Mouse (Mus musculus): ENCODE data around the gene Tgfb3. TPM values are rescaled to one million over a fixed set of nuclear protein-coding genes. Genes with fewer than 3 reads are reported as not detected.
A peak's percentile ranks its signal among the peaks of the same experiment; 100 is the strongest.

Gene Tgfb3
- total RNA-seq, 2 experiments from 2014 or later, result 15.4 to 16.0 TPM

DNA sequence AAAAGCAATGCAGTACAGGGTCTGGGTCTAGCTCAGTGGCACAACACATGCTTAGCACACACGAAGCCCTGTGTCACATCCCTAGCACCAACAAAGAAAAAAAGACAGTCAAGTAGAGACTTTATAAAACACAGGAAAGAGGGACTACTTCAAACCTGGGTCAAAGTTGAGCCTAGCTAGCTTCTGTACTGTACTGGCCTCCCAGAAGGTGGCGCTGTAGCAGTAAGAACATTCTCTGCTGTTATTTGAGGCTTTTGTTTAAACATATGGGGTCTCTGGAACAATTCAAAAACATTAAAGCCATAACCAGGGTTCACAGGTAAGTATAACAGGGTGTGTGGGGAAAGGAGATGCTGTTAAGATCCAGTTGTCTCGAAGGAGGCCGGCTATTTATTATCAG, 54.4 kb downstream of the Tgfb3 start:
- DNase-seq (ENCODE audit: extremely low spot score in 1 of 2, low spot score in 2 of 2), result no peak
- TF ChIP-seq CTCF (IDR thresholded peaks at IDR 0.05), result peak; percentile 71
- intact Hi-C loops (cut with DNase I), result loop anchor here (1.0 kb wide), 1 partner anchor 55 kb away; the partner anchor contains the start of gene Tgfb3

DNA sequence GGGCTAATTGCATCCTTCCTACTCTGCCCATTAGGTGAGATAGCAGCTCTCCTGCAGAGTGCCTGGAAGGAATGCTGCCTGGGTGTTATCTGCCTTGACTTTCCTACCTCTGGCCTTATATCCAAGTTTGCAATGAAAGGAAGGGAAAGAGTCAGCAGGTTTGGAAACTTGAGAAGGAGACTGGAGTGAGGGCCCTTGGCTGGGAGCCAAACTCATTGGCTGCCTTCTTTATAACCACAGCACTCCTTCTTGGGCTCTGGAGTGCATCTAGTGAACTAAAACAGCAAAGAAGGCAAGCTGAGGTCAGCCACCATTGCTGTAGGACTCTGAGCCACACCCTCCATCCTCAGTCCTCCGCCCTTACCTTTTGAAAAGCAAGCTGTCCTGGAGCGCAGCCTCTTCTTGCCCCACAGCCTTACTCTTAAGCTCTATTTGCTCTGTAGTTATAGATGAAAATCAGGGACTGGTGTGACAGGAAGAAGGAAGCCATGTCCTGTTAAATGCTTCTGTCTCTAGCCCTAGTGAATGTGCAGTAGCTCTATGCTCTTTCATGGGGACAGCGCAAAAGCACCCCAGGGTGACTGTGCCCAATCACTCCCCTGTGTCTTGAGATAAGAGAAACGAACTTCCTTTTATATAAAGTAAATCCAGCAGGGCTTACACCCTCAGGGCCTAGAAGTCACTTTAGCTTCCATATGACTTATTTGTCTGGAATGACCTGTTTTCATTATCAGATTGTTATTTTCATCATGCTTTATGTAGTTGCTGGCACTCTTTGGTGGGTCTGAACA, 55.6 kb downstream of the Tgfb3 start:
- Histone ChIP-seq H3K4me3 (no peak overlapping the region), H3K27ac (no peak overlapping the region)
- intact Hi-C loops (cut with DNase I), result no loop called here
- no peak for DNase-seq (ENCODE audit: extremely low spot score in 1 of 2, low spot score in 2 of 2)
- no peak for TF ChIP-seq CTCF (IDR thresholded peaks at IDR 0.05)

More for the DNA sequence above, 54.4 kb downstream of the Tgfb3 start:
- Histone ChIP-seq H3K4me3 (no peak overlapping the region), H3K27ac (no peak overlapping the region)

DNA sequence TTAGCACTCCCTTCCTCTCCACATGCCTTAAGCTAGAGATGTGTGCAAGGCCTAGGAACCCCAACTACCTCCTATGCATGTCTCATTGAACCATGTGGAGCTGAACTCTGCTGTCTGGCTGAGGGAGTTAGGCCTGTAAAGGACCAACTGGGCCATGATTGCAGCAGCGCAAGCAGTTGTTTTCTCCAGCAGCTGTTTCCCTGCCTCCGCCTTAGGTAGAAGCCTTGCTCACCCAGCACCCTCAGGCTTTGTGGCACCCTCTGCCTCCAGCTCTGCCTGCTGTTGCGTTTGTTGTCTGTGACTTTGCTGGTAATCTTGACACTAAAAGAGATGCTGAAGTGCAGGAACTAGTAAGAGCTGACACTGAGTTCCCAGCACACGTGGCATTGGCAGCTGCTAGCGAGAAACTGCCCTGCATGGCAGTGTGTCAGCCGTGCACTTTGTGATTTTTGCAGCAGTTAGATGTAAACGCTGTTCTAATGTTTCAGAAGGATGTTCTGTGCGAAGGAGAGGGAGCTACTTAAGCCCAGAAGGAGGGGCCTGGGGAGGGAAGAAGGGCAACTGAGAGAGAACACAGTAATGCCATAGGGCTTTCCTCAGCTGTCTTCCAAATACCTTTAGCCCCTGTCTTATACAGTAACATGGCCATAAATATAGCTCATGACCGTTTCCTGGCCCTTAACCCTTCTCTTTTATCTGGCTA, 56.4 kb downstream of the Tgfb3 start:
- Histone ChIP-seq H3K27ac (no peak overlapping the region), H3K4me3 (no peak overlapping the region)
- no peak for DNase-seq (ENCODE audit: extremely low spot score in 1 of 2, low spot score in 2 of 2)
- intact Hi-C loops (cut with DNase I), result no loop called here
- TF ChIP-seq CTCF (IDR thresholded peaks at IDR 0.05), result no peak

GRCm38 (mm10) chr12:86021583-86021982, 57.3 kb downstream of the Tgfb3 start:
- Histone ChIP-seq H3K4me3 (no peak overlapping the region), H3K27ac (no peak overlapping the region)
- intact Hi-C loops (cut with DNase I), result no loop called here
- no peak for TF ChIP-seq CTCF (IDR thresholded peaks at IDR 0.05)
- DNase-seq (ENCODE audit: extremely low spot score in 1 of 2, low spot score in 2 of 2), result no peak

DNA sequence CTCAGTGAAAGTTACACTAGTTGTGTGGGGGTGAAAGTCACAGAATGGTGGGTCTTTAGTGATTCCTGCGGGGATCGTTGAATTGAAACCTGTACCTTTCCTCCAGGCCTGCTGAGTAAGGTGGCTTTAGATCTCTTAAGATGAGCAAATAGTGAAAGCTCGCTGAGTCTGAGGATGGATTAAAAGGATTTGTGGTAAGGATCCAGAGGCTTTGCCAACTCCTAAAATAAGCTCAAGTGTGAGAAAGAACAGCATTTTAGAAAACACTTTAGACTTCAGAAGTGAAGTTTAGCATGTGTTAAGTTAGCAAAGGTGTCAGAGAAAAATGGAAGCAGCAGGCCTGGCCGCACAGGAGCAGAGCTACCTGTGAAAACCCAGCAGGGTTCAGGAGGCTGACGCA, 61.5 kb downstream of the Tgfb3 start:
- H3K27ac ChIP-seq, result 0 out of 2 replicates have a peak overlapping the region, but pooled peaks have one; percentile 38
- H3K4me3 ChIP-seq, result no peak overlapping the region
- no peak for DNase-seq (ENCODE audit: extremely low spot score in 1 of 2, low spot score in 2 of 2)
- TF ChIP-seq CTCF (IDR thresholded peaks at IDR 0.05), result no peak
- intact Hi-C loops (cut with DNase I), result no loop called here

- Histone ChIP-seq H3K4me3 (no peak overlapping the region), H3K27ac (no peak overlapping the region)
- DNase-seq (ENCODE audit: extremely low spot score in 1 of 2, low spot score in 2 of 2), result no peak
- no peak for TF ChIP-seq CTCF (IDR thresholded peaks at IDR 0.05)
- intact Hi-C loops (cut with DNase I), result no loop called here
These were observed 63.7 kb downstream of the Tgfb3 start for GRCm38 (mm10) chr12:86015114-86015513.

GRCm38 (mm10) chr12:86014621-86015020, 64.2 kb downstream of the Tgfb3 start:
- no peak overlapping the region for H3K4me3 ChIP-seq
- no peak for TF ChIP-seq CTCF (IDR thresholded peaks at IDR 0.05)
- intact Hi-C loops (cut with DNase I), result no loop called here
- H3K27ac ChIP-seq, result no peak overlapping the region
- no peak for DNase-seq (ENCODE audit: extremely low spot score in 1 of 2, low spot score in 2 of 2)

DNA sequence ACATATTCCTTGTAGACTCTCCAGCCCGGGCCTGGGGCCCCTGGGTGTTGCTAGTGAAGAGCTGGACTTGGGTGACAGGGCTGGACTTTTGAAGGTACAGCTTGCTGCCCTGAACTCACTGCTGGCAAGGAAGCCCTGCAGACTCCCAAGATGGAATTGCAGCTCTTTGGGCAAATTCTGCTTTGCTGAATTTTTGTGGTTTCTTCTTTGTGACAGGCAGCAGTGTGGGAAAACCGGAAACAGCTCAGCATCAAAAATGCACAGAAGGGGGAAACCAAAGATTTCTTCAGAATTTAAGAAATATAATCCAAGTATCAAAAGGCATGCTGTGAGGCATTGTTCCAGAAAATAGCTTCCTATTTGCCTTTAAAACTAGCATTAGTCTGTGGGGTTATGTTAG, 64.7 kb downstream of the Tgfb3 start:
- Histone ChIP-seq H3K27ac (no peak overlapping the region), H3K4me3 (no peak overlapping the region)
- no peak for TF ChIP-seq CTCF (IDR thresholded peaks at IDR 0.05)
- intact Hi-C loops (cut with DNase I), result no loop called here
- DNase-seq (ENCODE audit: extremely low spot score in 1 of 2, low spot score in 2 of 2), result no peak

DNA sequence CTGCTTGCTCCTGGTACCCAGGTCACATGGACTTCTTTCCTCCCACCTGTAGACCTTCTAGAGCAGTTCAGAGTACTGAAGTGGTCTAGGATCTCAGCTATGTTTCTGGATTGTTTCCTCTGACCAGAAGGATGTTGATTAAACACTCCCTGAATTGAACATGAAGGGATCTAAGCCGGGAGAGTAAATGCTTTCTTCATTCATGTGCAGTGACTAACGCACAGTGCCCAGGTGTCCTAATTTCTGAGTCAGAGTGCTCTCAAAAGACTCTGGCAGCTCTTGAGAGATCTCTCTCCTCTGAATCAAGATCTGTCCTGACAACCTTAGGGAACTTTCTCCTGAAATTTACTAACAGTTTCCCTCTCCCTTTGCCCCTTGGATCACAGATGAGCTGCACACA, 66.6 kb downstream of the Tgfb3 start:
- intact Hi-C loops (cut with DNase I), result no loop called here
- H3K27ac ChIP-seq, result no peak overlapping the region
- TF ChIP-seq CTCF (IDR thresholded peaks at IDR 0.05), result no peak
- DNase-seq (ENCODE audit: extremely low spot score in 1 of 2, low spot score in 2 of 2), result no peak
- no peak overlapping the region for H3K4me3 ChIP-seq

DNA sequence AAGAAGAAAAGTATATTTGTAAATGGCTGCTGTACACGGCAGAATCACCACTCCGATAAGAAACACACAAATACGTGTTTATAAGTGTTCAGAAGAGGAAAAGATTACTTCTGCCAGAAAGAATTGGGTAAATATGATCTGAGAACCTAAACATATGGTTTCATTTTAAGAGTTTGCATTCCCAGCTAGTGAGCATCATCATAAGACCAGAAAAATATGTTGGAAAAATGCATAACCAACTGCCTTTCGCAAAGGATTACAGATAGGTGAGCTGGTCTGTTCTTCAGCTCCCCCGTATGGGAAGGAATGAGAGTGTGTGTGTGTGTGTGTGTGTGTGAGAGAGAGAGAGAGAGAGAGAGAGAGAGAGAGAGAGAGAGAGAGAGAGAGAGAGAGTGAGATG, 68.2 kb downstream of the Tgfb3 start:
- H3K27ac ChIP-seq, result no peak overlapping the region
- intact Hi-C loops (cut with DNase I), result no loop called here
- DNase-seq (ENCODE audit: extremely low spot score in 1 of 2, low spot score in 2 of 2), result no peak
- no peak overlapping the region for H3K4me3 ChIP-seq
- no peak for TF ChIP-seq CTCF (IDR thresholded peaks at IDR 0.05)

DNA sequence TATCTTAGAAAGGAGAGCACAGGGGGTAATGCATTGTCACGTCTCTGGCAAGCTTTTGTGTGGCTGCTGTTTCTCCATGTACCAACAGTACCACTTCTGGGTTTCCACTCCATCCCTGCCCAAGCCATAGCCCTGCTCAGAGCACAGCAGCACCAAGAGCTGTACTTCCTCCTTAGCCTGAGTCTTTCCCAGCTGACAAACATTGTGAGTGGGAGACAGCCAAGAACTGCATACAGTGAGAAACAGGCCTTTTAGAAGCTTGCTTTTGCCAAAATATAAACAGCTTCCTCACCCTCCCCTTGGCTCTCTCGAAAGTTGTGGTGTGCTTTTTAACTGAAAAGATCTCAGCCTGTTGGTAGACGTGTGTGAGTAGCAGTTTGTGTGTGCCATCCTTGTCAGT, 71.5 kb downstream of the Tgfb3 start:
- no peak overlapping the region for H3K4me3 ChIP-seq
- no peak for DNase-seq (ENCODE audit: extremely low spot score in 1 of 2, low spot score in 2 of 2)
- no peak for TF ChIP-seq CTCF (IDR thresholded peaks at IDR 0.05)
- no peak overlapping the region for H3K27ac ChIP-seq
- intact Hi-C loops (cut with DNase I), result no loop called here

Other genes starting within 250 kb of the Tgfb3 start
- gene Ift43, start 3.5 kb upstream of the Tgfb3 start, total RNA-seq (2021), result 10 to 100 TPM; 15.3 to 16.9 TPM
- gene Gpatch2l, start 162.8 kb upstream of the Tgfb3 start, total RNA-seq (2021), result 10 to 100 TPM; 37.3 to 37.9 TPM

All from left cerebral cortex, adult 2 months (tissue).